Mouse (Mus musculus) mouse embryonic stem cell (cell line): ENCODE data around the gene Atp5g1.

Experiments
- in situ Hi-C, 2 experiments: fragments of 300-500 bp; cut with MboI; formaldehyde crosslinking; loops; 1 replicate in 1 of 2; 3 replicates in 1 of 2; pipeline ENCODE4 v1.14.3; 2019 to 2020; ENCODE audit warnings: low sequenced_read_pairs in 2 of 2, low pct_unique_long_range_greater_than_20kb in 1 of 2, mixed read lengths in 1 of 2; ENCODE audit not compliant: unreplicated experiment in 1 of 2

Gene Atp5g1

GRCm38 (mm10) chr11:96035133-96035532 is 40.3 kb downstream of the Atp5g1 start:
- in situ Hi-C loops, result loop anchor here (10.0 kb wide), 1 partner anchor 150 kb away; no protein-coding TSS in a partner anchor

DNA sequence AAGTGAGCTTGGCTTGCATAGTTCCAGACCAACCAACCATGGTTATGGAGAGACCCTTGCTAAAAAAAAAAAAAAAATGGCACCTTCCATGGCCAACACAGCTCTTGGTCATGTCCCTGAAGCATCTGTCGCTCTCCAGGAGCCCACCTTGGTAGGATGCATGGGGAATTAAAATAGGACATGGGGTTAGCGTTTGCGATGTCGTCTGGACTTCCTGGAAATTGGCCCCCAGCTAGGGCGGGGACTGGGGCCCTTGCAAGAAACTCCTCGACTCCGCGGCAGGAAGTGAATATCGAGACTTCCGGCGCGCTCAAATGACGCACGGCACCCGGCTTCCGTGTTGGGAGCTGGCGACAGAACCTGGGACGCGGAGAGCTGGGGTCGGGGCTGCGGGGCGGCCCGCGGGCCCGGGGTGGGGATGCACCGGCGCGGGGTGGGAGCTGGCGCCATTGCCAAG is 40.8 kb downstream of the Atp5g1 start, which contains the start of gene Snf8:
Snf8 (plus strand) TSS at position 290 of the 457 bp plus-strand sequence.
- in situ Hi-C loops, result loop anchor here (10.0 kb wide), 1 partner anchor 150 kb away; no protein-coding TSS in a partner anchor

DNA sequence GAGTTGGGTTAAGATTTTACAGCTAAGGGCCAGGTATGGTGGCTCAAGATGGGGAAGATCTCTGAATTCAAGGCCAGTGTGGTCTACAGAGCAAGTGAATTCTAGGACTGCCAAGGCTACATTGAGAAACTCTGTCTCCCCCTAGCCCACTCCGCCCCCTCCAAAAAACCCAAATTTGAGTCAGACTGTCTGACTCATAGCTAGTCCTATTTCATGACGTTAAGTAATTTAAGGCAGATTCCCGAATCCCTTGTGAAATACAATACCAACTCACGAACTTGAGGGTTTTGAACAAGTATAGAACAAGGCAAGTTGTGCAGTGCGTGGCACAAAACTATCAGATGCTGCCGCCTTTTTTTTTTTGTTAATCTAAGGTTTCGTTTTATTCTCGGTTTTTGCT is 41.4 kb downstream of the Atp5g1 start:
- in situ Hi-C loops, result loop anchor here (10.0 kb wide), 1 partner anchor 149 kb away; no protein-coding TSS in a partner anchor

DNA sequence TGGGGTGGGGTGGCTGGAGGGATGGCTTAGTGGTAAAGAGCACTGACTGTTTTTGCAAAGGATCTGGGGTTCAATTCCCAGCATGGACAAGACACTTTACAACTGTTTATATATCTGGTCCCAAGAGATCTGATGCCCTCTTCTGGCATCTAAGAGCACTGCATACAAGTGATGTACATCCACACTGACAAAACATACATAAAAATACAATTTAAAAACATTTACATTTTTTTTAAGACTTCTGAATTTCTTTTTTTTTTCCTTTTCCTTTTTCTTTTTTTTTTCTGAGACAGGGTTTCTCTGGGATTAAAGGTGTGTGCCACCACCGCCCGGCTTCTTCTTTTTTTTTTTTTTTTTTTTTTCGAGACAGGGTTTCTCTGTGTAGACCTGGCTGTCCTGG is 42.2 kb downstream of the Atp5g1 start:
- in situ Hi-C loops, result loop anchor here (10.0 kb wide), 1 partner anchor 148 kb away; no protein-coding TSS in a partner anchor

DNA sequence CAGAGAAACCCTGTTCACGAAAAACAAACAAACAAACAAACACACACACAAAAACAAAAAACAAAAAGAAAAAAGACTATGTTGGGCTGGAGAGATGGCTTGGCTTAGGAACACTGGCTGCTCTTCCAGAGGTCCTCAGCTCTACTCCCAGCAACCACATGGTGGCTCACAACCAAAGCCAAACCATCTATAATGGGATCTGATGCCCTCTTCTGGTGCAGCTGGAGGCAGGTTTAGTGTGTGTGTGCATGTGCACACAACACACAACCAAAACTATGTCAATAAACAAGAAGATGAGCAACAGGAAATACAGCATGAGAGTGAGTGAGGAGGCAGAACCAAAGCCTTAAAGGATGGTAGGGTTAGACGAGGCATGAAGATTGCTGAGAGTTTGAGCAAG is 43.8 kb downstream of the Atp5g1 start:
- in situ Hi-C loops, result loop anchor here (10.0 kb wide), 1 partner anchor 147 kb away; no protein-coding TSS in a partner anchor

GRCm38 (mm10) chr11:96030571-96030970 is 44.9 kb downstream of the Atp5g1 start:
- in situ Hi-C loops, result loop anchor here (10.0 kb wide), 1 partner anchor 146 kb away; no protein-coding TSS in a partner anchor

- in situ Hi-C loops, result no loop called here
These were observed 47.3 kb downstream of the Atp5g1 start for GRCm38 (mm10) chr11:96028130-96028529.

DNA sequence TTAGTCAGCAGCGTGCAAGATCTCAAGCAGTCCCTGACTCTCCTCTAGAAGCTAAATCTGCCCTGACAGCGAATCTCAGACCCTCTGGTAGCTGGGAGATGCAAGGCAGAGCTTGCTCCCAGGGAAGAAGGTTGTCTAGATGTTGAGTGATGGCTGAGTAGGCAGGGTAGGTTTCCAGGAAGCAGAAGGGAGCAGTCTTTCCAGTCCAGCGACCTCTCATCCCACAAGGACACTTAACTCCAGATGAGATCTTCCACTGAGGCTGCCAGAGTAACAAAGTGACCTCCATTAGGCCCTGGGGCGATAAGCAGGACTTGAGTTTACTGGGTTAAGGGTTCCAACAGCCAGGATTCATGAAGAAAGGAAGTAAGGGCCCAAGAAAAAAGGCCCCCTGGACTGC is 54.8 kb downstream of the Atp5g1 start:
- in situ Hi-C loops, result loop anchor here in 1 of 2 experiments (5.0 kb wide), 1 partner anchor 43 kb away; no protein-coding TSS in a partner anchor
